In genomic region chr13:80690654-80691386, GRCm38 (mm10) we compare ENCODE assay signal across 13 mouse cellular contexts.
"Had no signal": no experiment of that assay in that cellular context is flagged by ENCODE, and none has a peak within 500 bp of the region (broad histone marks: within the 10 kb centered on the region; RNA-seq: fewer than 3 reads in every experiment).

No protein-coding gene starts in this region.

- H3K4me3 ChIP-seq: layer of hippocampus, adult 2 months; limb, embryonic 12.5 days; liver, embryonic 13.5 days; midbrain, embryonic 13.5 days; stomach, embryonic 15.5 days had no signal

- DNase-seq: kidney, postnatal 4 days; liver; liver, embryonic 13.5 days; liver, postnatal 0 days; right cerebral cortex, postnatal 14 days; thymus, adult 2 months; thymus, postnatal 25 days had no signal

- H3K4me2 ChIP-seq: limb, embryonic 12.5 days; liver, embryonic 13.5 days; midbrain, embryonic 13.5 days; stomach, embryonic 15.5 days had no signal

- H3K27ac ChIP-seq: layer of hippocampus, adult 2 months; limb, embryonic 12.5 days; liver, embryonic 13.5 days; midbrain, embryonic 13.5 days; stomach, embryonic 15.5 days had no signal

- H3K36me3 ChIP-seq: limb, embryonic 12.5 days; liver, embryonic 13.5 days; midbrain, embryonic 13.5 days; stomach, embryonic 15.5 days had no signal

- H3K9me3 ChIP-seq: limb, embryonic 12.5 days; liver, embryonic 13.5 days; midbrain, embryonic 13.5 days; stomach, embryonic 15.5 days had no signal

- ATAC-seq: inflammation-experienced regulatory T-cells, adult 6 months; intestine, postnatal 0 days; liver, postnatal 0 days; midbrain, embryonic 13.5 days had no signal

- H3K4me1 ChIP-seq: limb, embryonic 12.5 days; liver, embryonic 13.5 days; midbrain, embryonic 13.5 days; stomach, embryonic 15.5 days had no signal

- H3K27me3 ChIP-seq: limb, embryonic 12.5 days; liver, embryonic 13.5 days; midbrain, embryonic 13.5 days; stomach, embryonic 15.5 days had no signal

- H3K9ac ChIP-seq: limb, embryonic 12.5 days; liver, embryonic 13.5 days; liver, postnatal 0 days; midbrain, embryonic 13.5 days; stomach, embryonic 15.5 days had no signal
